Mouse (Mus musculus) kidney, postnatal 25 days (tissue): ENCODE results near the gene Heg1.
A peak's percentile ranks its signal among the peaks of the same experiment; 100 is the strongest.

Experiments
- DNase-seq, 2 experiments: peaks; one replicate each; pipeline ENCODE4 v3.0.0; 2021; ENCODE audit warnings: mixed read lengths in 2 of 2

Heg1 gene

GRCm38 (mm10) chr16:33677313-33677690 is 6.9 kb upstream of the Heg1 start:
- no peak for DNase-seq

GRCm38 (mm10) chr16:33677901-33678300 is 6.3 kb upstream of the Heg1 start:
- peak in 1 of 2 experiments; percentile 65 for DNase-seq

GRCm38 (mm10) chr16:33680271-33680670 is 3.9 kb upstream of the Heg1 start:
- DNase-seq = no peak

GRCm38 (mm10) chr16:33680816-33681215 is 3.4 kb upstream of the Heg1 start:
- DNase-seq = peak; percentile 55 to 77

GRCm38 (mm10) chr16:33681661-33682060 is 2.5 kb upstream of the Heg1 start:
- no peak for DNase-seq

- DNase-seq = no peak
Measured at GRCm38 (mm10) chr16:33682651-33683050, 1.5 kb upstream of the Heg1 start.

GRCm38 (mm10) chr16:33683206-33684161 is 686 bp upstream of the Heg1 start:
- no peak for DNase-seq

- no peak for DNase-seq
Measured at GRCm38 (mm10) chr16:33684703-33685701, 832 bp downstream of the Heg1 start.

- no peak for DNase-seq
Measured at GRCm38 (mm10) chr16:33686056-33686455, 1.9 kb downstream of the Heg1 start.

GRCm38 (mm10) chr16:33687724-33688123 is 3.6 kb downstream of the Heg1 start:
- DNase-seq = no peak

GRCm38 (mm10) chr16:33690975-33691747 is 7.0 kb downstream of the Heg1 start:
- no peak for DNase-seq

GRCm38 (mm10) chr16:33693553-33693952 is 9.4 kb downstream of the Heg1 start:
- DNase-seq = no peak

GRCm38 (mm10) chr16:33696811-33697575 is 12.8 kb downstream of the Heg1 start:
- DNase-seq = peak; percentile 36 to 80

- DNase-seq = peak; percentile 29 to 59
Measured at GRCm38 (mm10) chr16:33697576-33698276, 13.6 kb downstream of the Heg1 start.

GRCm38 (mm10) chr16:33698277-33698790 is 14.2 kb downstream of the Heg1 start:
- DNase-seq = no peak

- DNase-seq = no peak
Measured at GRCm38 (mm10) chr16:33700584-33700983, 16.4 kb downstream of the Heg1 start.

- no peak for DNase-seq
Measured at GRCm38 (mm10) chr16:33701872-33702271, 17.7 kb downstream of the Heg1 start.

- no peak for DNase-seq
Measured at GRCm38 (mm10) chr16:33704289-33704688, 20.1 kb downstream of the Heg1 start.

GRCm38 (mm10) chr16:33705258-33705657 is 21.1 kb downstream of the Heg1 start:
- DNase-seq = peak; percentile 45 to 69

- no peak for DNase-seq
Measured at GRCm38 (mm10) chr16:33706111-33706890, 22.1 kb downstream of the Heg1 start.
